Mouse (Mus musculus) left cerebral cortex, adult 18-20 months (tissue): ENCODE results near the gene U2af2. TPM values are rescaled to one million over a fixed set of nuclear protein-coding genes. Genes with fewer than 3 reads are reported as not detected.
"Not testable (repeated sequence)": the region's sequence is repeated elsewhere in the genome, so short reads cannot be mapped to it uniquely, and the experiment has no call there.

ENCODE experiments used
- DNase-seq, 2 experiments: peaks; one replicate each; pipeline ENCODE4 v3.0.0; 2021 to 2022; ENCODE audit warnings: low spot score in 2 of 2, mixed read lengths in 1 of 2
- long read RNA-seq, 2 experiments: library from polyadenylated mRNA; stranded (forward); transcript quantifications; one replicate each; pipeline ENCODE4 v2.0.0; 2021
- total RNA-seq, 2 experiments: library from RNA; stranded (reverse); gene quantifications; 2 replicates each; pipeline ENCODE4 v1.2.3; 2021

The U2af2 gene
- 100 to 1,000 TPM; 176 to 181 TPM for total RNA-seq
- long read RNA-seq, experiment 1, transcript U2af2-201 (12 exons, 2,183 nt) = major isoform, 55 of 96 reads
- long read RNA-seq, experiment 1, transcript U2af2-209 (12 exons, 2,088 nt) = minor isoform, 8 of 96 reads
- long read RNA-seq, experiment 1, partial matches to known transcripts = 23 of 96 reads
- long read RNA-seq, experiment 1, other reads (novel, unspliced or antisense) = 10 of 96 reads
- long read RNA-seq, experiment 2, transcript U2af2-209 (12 exons, 2,088 nt) = minor isoform, 7 of 79 reads
- long read RNA-seq, experiment 2, transcript U2af2-201 (12 exons, 2,183 nt) = major isoform, 51 of 79 reads
- long read RNA-seq, experiment 2, partial matches to known transcripts = 7 of 79 reads
- long read RNA-seq, experiment 2, other reads (novel, unspliced or antisense) = 14 of 79 reads

DNA sequence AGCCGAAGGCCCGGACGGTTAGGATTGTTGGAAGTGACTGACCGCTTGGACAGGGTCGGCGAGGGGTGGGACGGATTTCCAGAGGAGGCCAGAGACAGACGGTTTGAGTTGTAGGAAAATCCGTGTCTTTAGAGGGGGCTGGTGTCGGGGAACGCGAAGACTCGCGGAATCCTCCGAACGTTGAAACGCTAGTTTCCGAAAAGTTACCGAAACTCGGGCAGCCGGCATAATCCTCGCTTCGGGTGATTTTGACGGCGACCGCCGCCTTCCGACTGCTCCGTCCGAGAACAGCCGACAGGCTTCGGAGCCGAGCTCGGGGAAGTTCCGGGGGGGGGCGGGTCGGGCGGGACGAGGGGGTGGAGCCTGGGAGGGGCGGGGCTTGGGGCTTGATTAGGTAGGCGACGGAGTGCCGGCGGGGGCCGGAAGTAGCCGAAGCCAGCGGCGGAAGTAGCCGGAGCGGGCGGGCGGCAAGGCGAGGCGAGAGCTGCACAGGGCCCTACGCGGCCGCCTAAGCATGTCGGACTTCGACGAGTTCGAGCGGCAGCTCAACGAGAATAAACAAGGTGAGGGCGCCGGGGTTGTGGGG lies at the start of gene U2af2:
Gene U2af2, plus strand, starts transcription at position 370 of the 586 bp plus-strand sequence.
- peak; percentile 91 to 92 for DNase-seq

DNA sequence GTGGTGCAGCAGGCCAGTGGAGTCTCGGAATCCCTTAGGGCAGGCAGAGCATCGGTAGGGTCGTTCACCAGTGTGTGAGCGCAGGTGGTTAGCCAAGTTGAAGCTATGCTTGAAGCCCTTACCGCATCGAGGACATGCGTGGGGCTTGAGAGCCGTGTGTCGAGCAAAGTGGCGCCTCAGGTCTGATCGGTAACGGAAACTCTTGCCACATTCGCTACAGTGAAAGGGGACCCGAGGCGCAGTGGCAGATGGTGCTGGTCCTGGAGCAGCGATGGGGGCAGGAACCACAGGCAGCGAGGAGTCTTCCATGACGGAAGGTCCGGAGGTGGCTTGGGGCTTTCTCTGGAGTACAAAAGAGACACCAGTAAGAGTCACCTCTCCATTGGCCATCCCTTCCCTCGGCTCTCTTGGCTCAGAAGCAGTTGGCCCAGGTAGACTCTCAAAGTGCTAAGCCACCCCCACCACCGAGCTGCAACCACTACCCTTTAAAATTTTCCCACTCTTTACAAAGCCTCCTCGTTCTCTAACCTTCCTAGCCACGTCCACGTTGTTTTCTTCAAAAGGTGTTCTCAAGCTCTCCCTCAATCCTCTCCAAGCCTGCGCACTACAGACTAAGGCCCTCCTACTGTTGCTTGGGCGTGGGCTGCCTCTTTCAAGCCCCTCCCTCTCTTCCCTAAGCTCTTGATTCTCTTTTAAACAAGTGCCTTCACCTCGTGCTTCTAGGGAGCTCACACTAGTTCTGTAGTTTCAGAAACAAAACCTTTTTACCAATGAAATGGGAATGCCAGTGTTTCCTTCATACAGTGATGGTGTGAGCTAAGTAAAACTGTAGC lies 49.0 kb upstream of the U2af2 start:
- no peak for DNase-seq

DNA sequence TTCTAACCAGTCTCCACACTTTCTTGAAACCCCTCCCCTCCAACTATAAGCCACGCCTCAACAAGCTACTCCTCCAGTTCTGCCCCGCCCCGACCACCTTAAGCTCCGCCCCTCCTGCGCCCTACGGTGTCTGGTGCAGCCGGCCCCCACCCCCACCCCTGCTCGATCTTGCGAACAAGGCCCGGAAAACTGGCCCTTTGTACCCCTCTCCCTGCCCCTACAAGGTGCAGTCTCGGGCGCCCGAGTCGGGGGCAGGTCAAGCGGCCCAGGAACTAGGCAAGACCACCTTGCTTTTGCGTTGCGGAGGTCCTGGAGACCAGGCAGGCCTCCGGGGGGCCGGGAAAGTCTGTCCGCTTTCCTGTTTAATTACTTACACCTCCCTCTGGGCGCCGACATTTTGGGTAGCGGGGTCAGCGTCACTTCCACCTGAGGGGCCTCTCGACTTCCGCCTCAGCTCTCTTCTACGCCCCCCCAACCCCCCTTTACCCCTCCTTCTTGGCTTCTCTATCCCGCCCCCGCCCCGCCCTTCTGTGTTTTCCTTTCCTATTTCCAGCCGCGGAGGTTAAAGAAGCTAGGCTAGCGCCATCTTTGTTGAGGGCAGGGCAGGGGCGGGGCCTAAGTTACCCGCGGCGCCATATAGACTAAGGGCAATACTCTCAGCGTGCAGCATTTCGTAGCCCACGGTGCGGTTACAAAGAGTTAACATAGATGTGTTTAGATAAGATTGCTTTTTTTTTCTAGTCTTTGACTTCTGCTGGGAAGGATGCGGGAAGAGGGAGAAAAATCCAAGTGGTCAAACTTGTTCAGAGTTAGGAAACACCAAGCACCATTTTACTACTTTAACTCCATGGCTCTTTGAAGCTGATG lies 47.5 kb upstream of the U2af2 start, which contains the start of the genes Zfp524 and Fiz1:
Gene Zfp524, plus strand, starts transcription at position 165 of the 867 bp plus-strand sequence.
Gene Fiz1, minus strand, starts transcription at position 447 of the 867 bp plus-strand sequence.
- peak; percentile 95 to 97 for DNase-seq

DNA sequence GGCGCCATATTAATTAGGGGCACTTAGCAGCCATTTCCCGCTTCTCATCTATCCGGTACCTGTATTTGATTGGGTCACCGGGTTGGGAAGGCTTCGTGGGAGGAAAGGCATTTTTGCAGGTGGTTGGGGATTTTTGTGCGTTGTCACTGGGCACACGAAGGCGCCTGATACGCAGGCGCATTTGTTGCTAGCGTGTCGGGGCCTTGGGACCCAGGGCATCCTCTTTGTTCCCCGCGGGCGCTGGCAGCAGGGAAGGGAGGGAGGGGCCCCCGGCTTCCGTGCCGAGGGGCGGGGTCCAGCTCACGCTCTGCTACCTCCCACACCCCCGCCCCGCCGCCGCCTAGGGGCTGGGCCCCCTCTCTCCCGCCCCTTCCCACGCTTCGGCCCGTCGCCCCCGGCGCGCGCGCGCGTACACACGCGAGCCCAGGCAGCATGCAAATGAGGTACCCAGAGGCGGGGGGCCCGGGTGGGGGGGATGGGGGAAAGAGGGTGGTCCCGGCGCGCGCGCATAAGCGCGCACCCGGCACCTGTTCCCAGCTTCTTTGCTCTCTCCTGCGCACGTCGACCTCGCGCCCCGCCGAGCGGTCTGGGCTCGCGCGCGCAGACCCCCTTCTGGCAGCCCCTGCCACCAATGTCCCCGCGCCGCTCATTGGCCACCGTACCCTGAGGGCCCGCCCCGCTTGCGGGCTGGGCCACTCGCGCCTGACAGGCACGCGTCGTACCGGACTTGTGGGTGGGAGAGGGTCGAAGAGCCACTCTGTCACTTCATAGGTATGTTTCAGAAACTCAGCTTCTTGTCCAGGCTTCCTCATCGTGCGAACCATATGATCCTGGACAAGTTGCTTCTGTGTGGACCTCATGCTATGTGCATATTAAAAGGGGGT lies 46.6 kb upstream of the U2af2 start, which contains the start of gene Gm44973:
Gene Gm44973, plus strand, starts transcription at position 379 of the 884 bp plus-strand sequence.
- peak; percentile 79 to 92 for DNase-seq

DNA sequence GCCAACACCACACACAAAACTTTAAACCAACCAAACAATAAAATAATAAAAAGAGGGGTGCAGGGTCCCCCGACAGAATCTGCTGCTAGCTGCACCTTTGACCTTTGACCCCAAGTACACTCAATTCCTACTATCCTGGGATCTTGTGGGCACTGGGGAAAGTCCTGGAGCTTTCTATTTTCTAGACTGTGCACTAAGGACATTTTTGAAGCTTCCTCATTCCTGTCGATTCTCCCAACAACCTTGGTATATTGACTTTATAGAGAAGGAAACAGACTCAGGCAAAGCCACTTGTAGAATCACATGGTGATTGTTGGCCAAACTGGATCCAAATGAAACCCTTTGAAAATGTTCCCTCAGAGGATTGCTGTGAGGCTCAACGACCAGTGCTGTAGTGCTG lies 45.9 kb upstream of the U2af2 start:
- DNase-seq = no peak

DNA sequence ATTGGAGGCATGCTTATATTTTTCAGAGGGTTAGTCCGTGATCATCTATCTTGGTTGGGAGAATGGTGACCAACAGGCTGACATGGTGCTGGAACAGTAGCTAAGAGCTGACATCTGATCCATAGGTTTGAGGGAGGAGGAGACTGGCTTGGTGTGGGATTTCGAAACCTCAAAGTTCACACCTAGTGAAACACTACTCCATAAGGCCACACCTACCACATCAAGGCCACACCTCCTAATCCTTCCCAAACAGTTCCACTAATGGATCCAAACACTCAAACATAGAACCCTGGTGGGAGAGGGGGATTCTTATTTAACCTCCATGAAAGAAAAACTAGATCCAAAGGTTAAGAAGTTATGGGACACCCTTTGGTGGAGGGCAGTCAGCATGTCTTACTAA lies 45.0 kb upstream of the U2af2 start:
- no peak for DNase-seq

DNA sequence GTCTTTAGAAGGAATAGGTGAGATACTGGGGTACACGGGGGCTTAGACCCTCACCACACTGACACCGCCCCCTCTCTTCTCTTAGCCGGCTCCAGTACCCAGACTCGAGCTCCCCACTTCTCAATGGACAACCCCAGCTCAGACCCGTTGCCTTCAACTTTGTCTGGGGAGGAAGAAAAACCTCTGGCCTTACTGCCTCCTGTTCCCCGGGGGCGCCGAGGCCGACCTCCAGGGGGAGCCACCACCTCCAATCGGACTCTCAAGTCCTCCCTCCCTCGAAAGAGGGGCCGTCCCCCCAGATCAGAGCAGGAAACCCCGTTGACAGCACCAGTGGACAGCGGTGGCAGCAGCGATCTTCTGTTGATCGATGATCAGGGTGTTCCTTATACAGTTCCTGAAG lies 44.6 kb upstream of the U2af2 start:
- no peak for DNase-seq

DNA sequence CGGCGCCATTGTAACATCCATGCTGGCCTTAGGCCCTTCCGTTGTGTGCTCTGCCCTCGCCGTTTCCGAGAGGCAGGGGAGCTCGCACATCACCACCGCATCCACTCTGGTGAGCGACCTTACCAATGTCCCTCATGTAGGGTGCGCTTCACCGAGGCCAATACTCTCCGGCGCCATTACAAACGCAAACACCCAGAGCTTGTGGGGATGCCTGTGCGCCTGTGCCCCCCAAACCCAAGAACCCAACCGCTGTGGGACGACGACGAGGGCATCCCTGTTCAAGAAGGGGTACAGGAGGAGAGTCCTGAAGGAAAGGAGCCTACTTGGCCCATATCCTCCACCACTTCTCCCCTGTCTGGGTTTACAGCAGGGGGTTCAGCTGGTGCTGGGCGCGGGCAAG lies 44.0 kb upstream of the U2af2 start:
- no peak for DNase-seq

DNA sequence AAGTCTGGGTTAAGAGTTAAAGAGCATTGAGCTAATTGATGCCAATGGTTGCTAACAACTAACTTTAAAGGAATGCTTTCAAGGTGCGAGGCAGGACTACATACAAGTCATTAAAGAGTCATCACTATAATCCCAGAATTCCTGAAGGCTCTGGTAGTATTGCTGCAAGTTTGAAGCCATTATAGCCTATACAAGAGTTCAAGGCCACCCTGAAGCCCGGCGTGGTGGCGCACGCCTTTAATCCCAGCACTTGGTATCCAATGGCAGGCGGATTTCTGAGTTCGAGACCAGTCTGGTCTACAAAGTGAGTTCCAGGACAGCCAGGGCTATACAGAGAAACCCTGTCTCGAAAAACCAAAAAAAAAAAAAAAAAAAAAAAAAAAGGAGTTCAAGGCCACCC lies 42.4 kb upstream of the U2af2 start:
- DNase-seq = not testable (repeated sequence)

DNA sequence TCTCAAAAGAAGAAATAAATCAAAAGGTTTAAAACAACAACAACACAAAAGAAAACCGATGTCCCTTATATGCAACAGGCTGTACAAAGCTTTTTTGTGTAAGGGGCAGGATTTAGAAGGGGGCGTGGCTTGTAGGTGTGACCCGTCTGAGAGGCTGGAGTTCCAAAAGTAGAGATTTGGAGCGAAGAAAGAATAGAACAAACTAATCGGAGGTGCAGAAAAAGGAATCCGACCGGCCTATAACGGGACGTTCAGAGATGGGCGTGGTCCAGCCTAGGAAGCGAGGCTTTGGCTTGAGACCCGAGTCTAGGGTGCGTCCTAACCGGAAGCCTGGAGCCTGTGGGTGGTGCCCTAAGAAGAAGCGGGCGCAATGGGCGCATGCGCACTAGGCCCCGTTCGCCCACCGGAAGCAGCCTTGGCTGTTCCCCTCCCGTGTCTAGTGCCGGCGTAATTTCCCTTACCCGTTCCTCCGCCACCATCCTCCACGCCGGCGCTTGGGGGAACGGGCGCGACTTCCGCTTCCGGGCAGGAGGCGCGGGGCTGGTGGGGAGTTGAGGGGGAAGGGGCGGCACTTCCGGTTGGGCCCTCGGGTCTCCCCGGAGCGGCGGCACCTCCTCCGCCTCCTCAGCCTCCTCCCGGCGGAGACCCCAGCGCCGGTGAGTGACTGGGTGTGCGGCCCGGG lies 41.8 kb upstream of the U2af2 start, which contains the start of the genes Zfp865 and Ccdc106:
Gene Zfp865, plus strand, starts transcription at position 377 of the 682 bp plus-strand sequence.
Gene Ccdc106, plus strand, starts transcription at position 554 of the 682 bp plus-strand sequence.
- DNase-seq = peak; percentile 99

DNA sequence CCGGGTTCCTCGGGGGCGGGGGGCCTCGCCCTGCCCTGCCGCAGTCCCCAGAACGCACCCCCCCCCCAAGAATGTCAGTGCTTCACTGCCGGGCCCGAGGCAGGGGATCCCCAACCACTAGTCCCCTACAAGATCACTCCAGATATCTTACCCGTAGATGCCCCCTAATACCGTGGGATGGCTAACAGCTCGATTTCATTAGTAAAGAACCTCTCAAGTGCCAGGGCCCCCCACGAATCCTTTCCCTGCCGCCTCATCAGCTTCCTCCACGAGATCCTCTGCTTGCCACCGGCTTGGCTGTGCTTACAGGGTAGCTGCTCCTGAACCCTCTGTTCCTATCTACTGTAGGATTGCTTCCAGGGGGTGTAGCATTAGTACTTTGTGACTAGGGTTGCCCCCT lies 41.3 kb upstream of the U2af2 start:
- no peak for DNase-seq

DNA sequence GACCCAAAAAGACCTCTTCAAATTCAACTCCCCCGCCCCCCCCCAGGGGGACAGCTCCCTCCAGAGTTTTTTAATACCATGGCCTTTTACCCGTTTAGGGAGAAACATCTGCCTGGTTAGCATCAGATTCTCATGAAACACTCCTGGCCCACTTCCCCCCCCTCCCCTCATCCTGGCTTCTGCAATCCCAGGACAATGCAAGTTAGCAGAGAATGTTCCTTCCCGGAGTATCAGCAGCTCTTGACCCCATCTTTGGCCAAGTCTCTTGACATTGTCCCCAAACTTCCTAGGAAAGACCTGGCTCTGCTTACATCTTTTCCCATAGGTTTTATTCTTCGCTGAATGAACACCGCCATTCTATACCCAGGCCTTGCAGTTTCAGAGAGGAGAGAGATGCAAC lies 40.7 kb upstream of the U2af2 start:
- no peak for DNase-seq

DNA sequence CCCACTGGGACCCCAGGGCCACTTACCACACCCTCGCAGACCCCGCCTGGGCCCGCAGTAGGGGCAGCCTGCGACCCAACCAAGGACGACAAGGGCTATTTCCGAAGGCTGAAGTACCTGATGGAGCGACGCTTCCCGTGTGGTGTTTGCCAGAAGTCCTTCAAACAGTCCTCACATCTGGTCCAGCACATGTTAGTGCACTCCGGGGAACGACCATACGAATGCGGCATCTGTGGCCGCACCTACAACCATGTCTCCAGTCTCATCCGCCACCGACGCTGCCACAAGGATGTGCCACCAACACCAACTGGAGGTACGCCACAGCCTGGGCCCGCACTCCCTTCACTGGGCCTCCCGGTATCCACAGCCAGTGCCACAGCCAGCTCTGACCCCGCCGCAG lies 32.4 kb upstream of the U2af2 start:
- no peak for DNase-seq

DNA sequence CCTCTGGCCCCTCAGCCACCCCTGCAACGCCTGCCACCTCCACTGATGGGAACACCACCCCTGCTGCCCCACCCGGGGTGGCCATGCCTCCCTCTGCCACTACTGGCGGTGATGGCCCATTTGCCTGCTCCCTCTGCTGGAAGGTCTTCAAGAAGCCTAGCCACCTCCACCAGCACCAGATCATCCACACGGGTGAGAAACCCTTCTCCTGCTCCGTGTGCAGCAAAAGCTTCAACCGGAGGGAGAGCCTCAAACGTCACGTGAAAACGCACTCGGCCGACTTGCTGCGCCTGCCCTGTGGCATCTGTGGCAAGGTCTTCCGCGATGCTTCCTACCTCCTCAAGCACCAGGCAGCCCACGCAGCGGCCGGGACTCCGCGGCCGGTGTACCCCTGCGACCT lies 32.0 kb upstream of the U2af2 start:
- no peak for DNase-seq

DNA sequence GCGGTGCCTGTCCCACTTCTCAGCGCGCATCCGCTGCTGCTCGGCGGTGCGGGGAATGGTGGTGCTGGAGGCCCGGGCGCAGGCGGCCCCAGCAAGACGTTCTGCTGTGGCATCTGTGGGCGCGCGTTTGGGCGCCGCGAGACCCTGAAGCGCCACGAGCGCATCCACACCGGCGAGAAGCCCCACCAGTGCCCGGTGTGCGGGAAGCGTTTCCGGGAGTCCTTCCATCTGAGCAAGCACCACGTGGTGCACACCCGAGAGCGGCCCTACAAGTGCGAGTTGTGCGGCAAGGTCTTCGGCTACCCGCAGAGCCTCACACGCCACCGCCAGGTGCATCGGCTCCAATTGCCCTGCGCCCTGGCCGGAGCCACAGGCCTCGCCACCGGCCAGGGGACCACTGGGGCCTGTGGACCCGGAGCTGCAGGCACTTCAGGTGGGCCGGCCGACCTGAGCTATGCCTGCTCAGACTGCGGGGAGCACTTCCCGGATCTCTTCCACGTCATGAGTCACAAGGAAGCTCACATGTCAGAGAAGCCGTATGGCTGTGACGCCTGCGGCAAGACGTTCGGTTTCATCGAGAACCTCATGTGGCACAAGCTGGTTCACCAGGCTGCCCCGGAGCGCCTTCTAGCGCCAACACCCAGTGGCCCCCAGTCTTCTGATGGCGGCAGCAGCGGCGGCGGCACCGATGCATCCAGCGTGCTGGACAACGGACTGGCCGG lies 31.2 kb upstream of the U2af2 start:
- no peak for DNase-seq

DNA sequence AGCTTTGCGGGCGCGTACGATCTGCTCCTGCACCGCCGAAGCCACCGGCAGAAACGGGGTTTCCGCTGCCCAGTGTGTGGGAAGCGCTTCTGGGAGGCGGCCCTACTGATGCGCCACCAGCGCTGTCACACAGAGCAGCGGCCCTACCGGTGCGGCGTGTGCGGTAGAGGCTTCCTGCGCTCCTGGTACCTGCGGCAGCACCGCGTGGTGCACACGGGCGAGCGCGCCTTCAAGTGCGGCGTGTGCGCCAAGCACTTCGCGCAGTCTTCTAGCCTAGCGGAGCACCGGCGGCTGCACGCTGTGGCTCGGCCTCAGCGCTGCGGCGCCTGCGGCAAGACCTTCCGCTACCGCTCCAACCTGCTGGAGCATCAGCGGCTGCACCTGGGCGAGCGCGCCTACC lies 30.4 kb upstream of the U2af2 start:
- no peak for DNase-seq

DNA sequence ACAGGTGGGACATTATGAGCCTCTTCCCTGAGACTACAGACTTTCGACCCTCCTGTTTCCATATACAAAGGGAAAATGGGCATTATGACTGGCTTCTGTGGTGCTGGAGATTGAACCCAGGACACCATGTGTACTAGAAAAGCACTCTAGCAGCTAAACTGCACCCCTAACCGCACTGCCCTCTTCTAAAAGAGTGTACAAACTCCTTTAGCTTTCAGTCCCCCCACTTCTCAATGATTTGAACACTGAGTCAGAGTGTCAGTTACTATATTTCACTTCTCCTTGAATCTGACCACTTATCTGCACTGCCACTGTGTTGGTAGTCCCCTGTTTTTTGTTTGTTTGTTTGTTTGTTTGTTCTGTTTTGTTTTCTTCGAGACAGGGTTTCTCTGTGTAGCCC lies 28.1 kb upstream of the U2af2 start, which contains the start of gene 4632433K11Rik:
Gene 4632433K11Rik, plus strand, starts transcription at position 301 of the 400 bp plus-strand sequence.
- no peak for DNase-seq

DNA sequence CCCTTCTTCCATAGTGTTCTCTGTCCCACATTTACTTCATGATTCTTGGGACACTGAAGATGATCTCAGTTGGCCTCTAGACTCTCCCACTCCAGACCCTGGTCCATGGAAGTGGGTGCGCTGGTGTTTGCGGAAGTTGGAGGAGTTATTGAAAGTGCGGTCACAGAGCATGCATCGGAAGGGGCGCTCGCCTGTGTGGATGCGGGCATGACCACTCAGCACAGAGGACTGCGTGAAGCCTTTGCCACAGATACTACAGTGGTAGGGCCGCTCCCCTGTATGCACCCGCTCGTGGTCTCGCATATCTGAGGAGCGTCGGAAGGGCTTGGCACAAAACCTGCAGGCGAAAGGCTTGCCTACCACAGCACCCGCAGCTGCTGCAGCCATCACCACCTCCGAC lies 26.3 kb upstream of the U2af2 start:
- DNase-seq = no peak
